Mouse (Mus musculus) CD4-positive naive resting alpha-beta T cell, adult 57 days (primary cell): ENCODE data around the gene Rbm17. TPM values are rescaled to one million over a fixed set of nuclear protein-coding genes. Genes with fewer than 3 reads are reported as not detected.

ENCODE experiments used
- total RNA-seq: library from RNA; stranded (reverse); gene quantifications from one replicate; pipeline ENCODE4 v1.2.4, GENCODE M21; 2023

The Rbm17 gene
- total RNA-seq = 145 TPM

DNA sequence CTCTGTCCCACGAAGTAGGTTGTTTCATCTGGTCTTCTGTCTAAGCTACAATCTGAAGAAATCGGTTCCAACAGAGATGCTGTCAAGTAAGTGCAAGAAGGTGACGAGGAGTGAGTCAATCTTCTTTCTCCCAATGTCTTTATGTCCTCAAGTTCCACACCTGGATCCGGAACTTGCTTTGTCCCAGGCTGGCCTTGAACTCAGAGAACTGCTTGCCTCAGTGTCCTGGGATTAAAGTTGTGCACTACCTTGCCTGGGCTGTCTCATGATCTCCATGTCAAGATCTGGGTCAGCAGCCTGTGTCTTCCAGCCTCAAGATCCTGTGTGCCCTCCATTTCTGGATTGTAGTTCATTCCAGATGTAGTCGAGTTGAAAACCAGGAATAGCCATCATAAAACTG lies at the start of gene Rbm17:
Gene Rbm17, minus strand, starts transcription at position 101 of the 400 bp plus-strand sequence.

DNA sequence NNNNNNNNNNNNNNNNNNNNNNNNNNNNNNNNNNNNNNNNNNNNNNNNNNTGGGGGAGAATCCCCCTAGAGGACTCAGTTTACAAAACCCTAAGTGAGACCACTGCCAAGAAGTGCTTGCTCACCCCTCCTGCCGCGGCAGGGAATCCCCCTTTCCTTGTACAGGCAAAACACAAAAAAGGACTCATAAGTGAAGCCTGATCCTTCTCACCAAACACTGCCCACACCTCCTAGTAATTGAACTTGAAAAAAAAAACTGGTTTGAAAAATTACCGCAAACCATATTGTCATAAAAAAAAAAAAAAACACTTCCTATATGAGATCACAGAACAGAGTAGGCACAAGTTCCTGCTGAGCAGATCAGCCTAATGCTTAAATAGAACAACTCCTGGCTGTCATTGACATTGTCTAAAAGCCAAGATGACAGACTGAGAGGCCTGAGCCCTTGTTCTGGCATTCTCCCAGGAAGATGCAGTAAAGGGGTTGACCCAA lies 38.5 kb upstream of the Rbm17 start, which contains the start of gene Il2ra:
Gene Il2ra, plus strand, starts transcription at position 357 of the 491 bp plus-strand sequence.

GRCm38 (mm10) chr2:11625890-11626289 lies 21.9 kb upstream of the Rbm17 start, which contains the start of gene Gm17490:
Gene Gm17490 (minus strand): TSS chr2:11626264.

GRCm38 (mm10) chr2:11553471-11554400 lies 50.2 kb downstream of the Rbm17 start, which contains the start of gene Pfkfb3:
Gene Pfkfb3 (minus strand): TSS chr2:11554077.

Other genes starting within 250 kb of the Rbm17 start
- 34.3 TPM for gene Pfkfb3, start 50.1 kb downstream of the Rbm17 start, total RNA-seq
- gene Gm17490, start 22.1 kb upstream of the Rbm17 start, total RNA-seq = not detected
- 8.3 TPM for gene Il2ra, start 38.7 kb upstream of the Rbm17 start, total RNA-seq
- 7.0 TPM for gene Il15ra, start 101.1 kb upstream of the Rbm17 start, total RNA-seq
- gene Fbh1, start 173.4 kb upstream of the Rbm17 start, total RNA-seq = 53.9 TPM
- gene Ankrd16, start 173.7 kb upstream of the Rbm17 start, total RNA-seq = 78.7 TPM